Mouse (Mus musculus): ENCODE results near the gene Tsr3.
"Not testable (repeated sequence)": the region's sequence is repeated elsewhere in the genome, so short reads cannot be mapped to it uniquely, and the experiment has no call there.

The Tsr3 gene

DNA sequence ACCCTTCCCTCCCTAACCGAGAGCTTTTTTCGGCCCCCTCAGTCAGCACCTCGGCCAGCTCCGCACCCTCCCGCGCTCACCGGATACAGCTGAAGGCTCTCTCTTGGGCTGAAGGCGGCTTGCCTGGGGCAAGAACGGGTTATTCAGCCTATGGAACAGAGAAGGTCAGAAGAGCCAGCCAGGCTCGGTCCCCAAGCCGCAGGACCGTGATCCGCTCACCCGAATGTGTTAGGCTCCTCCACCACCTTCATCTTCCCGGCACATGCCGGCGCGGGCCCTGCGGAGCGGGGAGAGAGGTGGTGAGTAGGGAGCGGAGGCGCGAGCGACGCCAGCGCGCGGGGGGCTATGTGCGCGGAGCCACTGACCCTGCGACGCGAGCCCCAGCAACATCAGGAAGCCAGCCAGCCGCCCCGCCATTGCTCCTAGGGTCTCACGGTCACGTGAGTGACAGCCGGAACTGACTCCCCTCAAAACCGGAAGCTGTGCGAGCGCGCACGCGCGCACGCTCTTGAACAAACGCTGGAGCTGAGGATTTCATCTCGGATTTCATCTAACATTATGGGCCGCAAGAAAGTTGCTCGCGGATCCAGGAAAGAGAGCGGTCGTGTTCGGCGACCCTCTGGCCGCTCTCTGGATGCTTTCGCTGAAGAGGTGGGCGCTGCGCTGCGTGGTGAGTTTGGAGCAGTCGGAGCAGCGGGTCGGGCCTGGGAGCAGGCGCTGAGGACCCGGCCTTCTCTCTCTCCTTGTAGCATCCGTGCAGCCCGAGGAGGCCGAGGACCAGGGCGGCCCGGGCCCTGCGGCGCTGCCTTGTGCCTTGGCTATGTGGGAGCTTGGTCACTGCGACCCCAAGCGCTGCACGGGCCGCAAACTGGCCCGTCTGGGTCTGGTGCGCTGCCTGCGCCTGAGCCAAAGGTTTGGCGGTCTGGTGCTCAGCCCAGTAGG, at the start of gene Tsr3, which contains the start of gene Gnptg:
Tsr3 (plus strand) TSS at position 476 of the 942 bp plus-strand sequence.
Gnptg (minus strand) TSS at position 430 of the 942 bp plus-strand sequence.
- DNase-seq (ENCODE audit: low spot score) = peak; percentile 89

DNA sequence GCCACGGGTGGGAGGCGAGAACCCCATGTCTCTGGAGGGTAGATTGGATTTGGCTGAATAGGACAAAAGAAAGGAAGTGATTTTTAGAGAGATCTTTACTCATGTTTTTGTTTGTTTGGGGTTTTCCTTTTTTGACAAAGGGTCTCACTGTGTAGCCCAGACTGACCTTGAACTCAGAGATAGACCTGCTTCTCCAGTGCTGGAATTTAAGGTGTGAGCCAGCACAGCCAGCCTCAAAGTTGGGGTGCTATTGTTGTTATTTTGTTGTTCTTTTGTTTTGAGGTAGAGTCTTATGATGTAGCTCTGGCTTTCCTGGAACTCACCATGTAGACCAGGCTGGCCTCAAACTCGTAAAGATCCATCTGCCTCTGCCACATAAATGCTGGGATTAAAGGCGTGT, 37.6 kb upstream of the Tsr3 start:
- no peak for DNase-seq (ENCODE audit: low spot score)

DNA sequence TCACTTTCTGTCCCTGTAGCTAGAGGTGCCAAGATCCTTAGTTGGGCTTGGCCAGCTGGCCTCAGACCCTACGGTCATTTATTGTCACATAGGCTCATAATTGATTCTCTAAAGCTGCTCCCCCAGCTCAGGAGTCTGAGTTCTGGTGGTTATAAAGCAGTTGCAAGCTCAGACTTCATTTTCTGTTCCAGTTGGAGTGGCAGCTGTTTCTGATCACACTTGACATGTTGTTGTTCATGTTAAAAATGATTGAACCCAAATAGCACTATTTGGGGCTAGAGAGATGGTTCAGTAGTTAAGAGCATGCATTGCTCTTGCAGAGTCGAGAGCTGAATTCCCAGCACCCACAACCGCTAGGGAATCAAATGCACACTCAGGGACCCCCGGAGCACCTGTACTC, 30.0 kb upstream of the Tsr3 start:
- DNase-seq (ENCODE audit: low spot score) = no peak

DNA sequence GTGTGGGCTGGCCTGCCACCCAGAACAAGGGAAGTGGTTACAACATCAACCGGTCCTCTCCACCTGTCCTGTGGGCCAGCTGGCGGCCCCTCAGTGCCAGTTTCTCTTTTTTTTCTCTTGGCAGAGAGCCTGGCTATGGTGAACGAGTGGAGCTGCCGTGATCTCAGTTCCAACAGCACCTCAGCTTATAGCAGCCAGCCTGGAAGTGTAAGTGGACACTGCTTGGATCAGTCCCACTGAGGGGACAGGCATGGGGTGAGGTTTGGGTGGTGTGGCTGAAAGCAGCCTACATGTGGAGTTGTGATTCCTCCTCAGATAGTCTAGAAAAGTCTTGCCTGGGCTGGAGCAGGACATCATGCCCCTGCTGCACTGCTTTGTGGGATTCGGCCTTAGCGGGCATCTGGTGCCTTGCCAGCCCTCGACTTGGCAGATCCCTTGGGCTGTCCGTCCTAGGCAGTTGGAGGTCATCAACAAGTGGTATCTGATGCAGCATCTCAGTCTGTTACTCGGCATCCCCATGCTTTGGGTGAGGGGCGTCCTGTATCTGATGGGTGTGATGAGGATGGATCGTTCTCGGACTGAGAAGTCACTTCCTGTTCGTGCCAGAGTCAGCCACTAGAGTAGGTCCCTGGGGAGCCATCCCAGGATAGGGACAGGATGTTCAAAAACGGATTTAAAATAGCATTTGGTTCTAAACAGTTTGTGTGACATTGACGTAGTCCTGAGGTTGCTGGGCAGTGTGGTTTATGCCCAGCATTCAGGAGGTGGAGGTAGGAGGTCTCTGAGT, 29.1 kb upstream of the Tsr3 start:
- DNase-seq (ENCODE audit: low spot score) = no peak

DNA sequence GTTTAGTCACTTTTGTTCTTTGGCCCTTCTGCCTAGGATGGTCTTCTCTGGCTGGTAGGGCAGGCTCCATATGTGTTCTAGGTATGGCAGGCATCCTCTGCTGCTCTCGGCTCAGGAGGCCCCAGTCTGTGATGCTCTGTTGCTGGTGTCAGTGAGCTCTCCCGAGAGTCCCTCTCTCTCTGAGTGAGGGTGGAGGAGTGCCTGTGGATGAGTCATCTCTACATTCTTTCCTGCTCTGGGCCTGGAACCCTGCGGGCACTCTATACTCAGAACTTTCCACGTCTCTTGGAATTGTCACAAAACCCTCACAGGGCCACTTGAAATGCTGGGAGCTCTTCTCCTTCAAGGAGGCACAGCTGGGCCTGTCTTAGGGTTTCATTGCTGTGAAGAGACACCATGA, 28.3 kb upstream of the Tsr3 start:
- no peak for DNase-seq (ENCODE audit: low spot score)

DNA sequence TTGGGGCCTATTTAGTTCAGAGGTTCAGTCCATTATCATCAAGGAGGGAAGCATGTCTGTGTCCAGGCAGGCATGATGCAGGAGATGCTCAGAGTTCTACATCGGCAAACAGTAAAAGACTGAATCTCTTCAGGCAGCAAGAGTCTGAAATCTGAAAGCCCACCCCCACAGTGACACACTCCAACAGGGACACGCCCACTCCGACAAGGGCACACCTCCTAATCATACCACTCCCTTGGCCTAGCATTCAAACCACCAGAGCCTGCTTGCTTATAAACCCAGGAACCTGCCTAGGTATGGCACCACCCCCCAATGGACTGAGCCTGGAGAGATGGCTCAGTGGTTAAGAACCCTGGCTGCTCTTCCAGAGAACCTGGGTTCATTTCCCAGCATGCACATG, 24.5 kb upstream of the Tsr3 start:
- no peak for DNase-seq (ENCODE audit: low spot score)

DNA sequence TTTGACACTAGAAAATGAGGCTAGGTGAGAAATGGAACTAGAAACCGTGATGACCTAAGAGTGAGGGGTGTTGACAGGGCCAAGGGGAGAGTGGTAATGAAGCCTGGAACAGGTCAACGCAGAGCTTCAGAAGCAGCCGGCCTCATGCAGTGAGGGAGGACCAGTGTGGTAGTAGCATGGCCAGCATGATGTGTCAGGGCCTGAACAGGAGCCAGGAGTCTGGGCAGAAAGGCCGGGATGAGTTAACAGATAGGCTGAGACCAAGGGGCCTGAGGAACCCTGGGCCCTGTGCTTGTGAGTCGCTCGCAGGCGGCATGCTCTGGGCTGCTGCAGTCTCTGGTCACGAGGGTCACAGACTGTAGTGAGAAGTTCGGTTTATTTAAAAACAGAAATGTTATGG, 21.0 kb upstream of the Tsr3 start:
- DNase-seq (ENCODE audit: low spot score) = no peak

DNA sequence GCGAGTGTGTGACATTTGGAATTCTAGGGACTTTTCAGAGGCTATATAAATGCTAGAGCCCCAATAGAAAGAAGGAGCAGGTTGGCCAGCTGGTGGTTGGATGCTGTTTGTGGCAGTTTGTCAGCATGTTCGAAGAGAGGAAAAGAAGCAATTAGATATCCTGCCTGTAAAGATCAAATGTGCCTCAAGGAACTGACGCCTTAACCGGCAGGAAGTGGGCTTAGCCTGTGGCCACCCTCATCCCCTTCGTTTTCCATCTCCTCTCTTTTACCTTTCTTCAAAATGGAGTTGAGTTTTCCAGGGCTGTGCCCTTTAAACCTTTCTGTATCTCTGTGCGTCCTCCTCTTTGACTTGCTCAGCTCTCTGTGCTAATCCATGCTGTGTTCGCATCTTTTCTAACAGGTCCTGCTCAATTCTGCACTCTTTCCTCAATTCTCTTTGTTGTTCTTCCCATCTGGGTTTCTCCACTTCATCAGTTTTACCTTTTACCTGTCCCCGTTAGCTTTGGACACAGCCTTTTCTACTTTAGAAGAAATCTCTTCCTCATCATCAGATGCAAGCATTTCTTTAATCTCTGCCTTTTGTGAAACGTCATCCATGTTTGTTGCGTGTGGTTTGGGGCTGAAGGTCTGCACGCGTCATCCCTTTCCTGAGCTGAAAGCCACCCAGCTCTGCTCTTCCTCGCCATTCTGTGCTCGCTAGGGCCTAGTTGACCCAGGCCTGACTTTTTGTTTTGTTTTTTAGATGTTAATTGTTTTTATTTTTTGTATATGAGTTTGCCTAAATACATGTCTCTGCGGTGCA, 20.3 kb upstream of the Tsr3 start:
- no peak for DNase-seq (ENCODE audit: low spot score)

DNA sequence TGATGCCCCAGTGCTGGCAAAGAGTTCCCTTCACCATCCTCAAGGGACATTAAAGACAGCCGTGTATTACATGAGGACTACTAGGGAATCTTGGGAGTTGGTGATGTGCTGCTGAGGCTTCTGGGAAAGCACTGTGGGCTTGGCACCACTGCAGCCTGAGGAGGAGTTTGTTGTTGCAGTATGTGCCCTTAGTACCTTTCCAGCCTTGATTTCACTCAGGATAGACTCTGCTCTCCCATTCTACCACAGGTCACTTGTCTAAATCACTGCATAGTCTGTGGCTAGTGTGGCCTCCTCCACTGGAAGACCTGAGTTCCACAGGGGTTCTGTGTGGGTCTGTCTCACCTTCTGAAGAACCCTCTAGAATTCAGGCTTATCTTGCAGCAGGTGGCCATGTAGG, 19.2 kb upstream of the Tsr3 start:
- no peak for DNase-seq (ENCODE audit: low spot score)

DNA sequence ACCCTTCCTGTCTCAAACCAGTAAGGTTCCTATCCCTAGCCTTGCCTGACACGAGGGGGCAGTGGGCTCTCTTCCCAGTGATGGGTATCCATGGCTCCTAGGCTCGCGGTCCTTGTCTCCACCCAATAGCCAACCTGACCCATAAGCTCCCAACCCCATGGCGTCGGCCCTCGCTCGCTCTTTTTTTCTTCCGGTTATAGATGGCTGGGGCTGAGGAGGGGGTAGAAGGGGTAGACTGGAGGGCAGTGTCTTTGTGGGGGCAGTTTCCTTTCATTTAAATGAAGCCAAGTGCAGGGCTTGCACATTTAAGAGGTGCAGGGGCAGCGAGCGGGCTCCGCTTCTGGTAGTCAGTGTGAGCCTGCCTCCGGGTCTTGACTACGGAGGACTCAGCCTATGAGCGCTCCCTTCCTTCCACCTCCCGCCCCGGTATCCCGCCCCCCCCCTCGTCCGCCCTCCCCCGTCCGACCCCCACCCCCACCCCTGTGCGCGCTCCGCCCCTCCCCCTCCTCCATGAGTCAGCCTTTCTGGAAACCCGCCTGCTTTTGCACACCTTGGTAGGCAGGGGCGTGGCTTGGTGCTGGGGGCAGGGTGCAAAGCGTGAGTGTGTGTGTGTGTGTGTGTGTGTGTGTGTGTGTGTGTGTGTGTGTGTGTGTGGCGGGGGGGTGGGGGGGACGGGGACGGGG, 18.0 kb upstream of the Tsr3 start:
- peak; percentile 66 for DNase-seq (ENCODE audit: low spot score)

DNA sequence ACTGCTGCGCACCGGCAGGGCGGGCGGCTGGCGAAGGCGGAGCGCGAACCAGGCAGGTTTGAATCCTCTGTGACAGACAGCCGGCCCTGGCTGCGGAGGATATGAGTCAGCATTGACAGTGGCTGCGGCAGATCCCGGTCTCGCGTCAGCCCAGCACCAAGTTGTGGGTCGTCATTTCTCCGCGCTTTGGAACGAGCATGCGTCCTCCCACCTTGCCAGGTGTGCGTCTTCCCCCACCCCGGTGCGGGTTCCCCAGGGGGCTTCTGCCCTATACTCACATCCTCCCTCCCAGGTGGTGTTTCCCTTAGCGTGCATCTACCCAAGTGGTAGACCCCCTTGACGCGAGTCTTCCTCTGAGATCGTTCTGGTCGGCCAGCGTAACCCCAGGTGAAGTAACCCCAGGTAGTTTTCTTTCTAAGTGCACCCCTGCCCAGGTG, 17.4 kb upstream of the Tsr3 start:
- DNase-seq (ENCODE audit: low spot score) = not testable (repeated sequence)

DNA sequence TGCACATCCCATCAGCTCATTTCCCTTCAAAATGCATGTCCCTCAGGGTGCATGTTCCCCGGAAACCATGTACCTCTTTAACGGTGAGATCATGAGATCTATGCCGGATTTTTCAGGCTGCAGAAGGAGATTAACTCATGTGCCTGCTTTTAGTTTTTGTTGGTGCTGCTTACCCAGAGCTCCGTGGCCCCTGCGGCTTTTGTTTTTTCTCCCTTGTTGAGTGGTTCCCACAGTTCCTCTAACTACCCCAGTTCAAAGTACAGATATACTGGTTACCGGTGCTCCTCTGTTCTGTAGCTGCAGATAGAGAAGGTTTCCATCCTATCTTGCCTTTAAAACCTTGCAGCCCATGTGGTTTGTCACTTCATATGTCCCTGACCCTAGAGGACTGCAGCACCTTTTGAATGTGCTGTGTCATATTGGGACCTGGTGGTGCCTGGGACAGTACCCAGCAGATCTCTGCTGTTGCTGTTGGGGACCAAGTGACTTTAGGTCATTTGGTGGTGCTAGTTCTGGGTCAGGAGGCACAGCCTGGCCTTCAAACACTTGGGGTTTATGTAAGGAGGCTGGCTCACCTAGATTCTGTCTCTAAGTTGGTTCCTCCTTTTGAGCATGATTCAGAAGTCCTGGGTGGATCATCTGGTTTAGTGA, 16.9 kb upstream of the Tsr3 start:
- no peak for DNase-seq (ENCODE audit: low spot score)

DNA sequence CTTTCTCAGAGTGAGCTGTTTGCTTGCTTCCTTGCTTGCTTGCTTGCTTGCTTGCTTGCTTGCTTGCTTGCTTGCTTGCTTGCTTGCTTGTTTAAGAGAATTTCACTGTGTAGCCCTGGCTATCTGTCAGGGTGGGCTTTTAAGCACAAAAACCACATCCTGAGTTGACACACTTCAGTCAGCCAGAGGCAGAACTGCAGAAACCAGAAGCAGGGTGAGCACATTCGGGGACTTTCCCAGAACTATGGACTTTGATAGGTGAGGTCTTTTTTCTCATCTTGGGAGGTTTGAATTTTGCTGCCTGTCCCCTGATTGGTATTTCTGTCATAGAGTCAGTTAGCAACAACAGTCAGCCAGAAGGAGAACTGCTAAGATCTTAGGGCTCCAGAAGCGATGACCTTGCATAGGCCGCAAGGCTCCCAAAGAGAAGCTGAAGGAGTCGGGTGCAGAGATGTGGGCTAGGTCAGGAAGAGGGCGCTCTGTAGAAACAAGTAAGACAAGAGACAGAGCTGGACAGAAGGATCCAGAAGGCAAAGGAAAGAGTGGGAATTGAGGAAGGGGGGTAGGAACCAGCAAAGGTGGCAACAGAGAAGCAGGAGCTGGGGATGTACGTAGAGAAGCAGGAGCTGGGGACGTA, 15.3 kb upstream of the Tsr3 start:
- no peak for DNase-seq (ENCODE audit: low spot score)

DNA sequence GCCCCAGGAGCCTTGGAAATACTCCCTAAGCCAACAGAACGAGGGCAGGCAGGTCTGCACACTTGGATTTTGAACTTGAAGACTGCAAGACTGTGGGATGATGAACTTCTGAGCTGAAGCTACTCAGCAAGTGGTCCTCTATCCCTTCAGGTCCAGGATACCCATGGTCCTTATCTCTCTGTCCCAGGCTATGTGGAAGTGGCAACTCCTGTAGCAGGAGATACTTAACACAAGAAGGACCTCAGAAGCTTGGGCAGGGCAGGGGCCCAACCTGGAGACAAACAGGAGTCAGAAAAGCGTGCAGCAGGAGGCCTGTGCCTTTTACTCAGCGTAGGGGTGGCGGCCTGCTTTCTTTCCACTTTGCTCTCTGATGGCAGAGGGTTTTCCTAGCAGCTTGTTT, 14.3 kb upstream of the Tsr3 start:
- DNase-seq (ENCODE audit: low spot score) = no peak

DNA sequence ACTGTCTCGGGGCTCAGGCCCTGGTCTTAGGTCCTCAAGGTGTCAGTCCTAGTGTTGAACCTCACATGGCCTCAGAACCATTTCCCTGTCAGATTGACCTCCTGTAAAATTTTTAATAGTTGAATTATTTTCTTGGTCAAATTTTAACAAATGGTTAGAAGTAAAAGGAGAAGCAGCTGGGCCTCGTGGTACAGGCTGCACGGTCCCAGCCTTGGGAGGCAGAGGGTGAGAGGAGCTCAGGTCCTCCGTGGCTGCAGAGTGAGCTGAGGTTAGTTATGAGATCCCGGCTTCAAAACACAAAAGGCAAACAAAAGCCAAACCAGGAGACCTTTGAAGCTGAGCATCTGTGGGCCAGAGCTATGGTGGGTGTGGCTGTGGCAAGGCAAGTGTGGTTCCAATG, 12.0 kb upstream of the Tsr3 start:
- DNase-seq (ENCODE audit: low spot score) = no peak

DNA sequence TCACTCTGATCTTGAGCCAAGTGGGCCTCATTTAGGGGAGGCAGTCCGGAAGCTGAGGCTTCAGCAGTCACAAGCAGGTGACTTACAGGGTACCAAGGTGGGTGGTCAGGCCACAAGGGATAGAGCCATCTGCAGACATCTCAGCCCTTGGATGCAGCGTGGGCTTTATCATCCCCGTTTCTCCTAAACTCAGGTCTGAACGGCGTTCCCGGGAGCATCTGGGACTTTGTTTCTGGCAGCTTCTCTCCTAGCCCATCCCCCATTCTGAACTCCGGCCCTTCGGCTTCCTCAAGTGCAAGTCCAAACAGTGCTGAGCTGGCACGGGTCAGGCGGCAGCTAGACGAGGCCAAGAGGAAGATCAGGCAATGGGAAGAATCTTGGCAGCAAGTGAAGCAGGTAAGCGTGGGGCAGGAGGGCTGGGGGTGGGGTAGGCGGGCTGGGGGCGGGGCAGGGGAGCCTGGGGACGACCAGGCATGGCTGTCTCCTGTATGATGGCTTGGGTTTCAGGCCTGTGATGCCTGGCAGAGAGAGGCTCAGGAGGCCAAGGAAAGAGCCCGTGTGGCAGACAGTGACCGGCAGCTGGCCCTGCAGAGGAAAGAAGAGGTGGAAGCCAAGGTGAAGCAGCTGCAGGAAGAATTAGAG, 9.8 kb upstream of the Tsr3 start:
- DNase-seq (ENCODE audit: low spot score) = not testable (repeated sequence)

DNA sequence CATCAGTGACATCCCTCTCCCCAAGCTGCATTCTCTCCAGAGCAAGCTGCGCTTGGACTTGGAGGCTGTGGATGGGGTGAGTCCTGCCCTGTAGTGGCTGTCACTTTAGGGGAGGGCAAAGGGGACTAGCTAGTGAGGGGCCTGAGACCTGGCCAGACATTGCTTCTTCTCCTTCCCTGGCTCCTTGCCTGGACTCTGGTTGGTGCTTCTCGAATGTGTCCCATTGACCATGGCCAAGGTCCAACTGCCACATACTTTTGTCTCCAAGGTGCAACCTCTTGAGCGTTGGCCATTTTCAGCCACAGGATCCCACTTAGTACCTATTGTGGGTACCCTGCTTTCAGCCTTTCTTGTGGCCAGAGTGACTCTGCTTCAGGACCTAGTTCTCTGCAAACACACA, 9.3 kb upstream of the Tsr3 start:
- no peak for DNase-seq (ENCODE audit: low spot score)

DNA sequence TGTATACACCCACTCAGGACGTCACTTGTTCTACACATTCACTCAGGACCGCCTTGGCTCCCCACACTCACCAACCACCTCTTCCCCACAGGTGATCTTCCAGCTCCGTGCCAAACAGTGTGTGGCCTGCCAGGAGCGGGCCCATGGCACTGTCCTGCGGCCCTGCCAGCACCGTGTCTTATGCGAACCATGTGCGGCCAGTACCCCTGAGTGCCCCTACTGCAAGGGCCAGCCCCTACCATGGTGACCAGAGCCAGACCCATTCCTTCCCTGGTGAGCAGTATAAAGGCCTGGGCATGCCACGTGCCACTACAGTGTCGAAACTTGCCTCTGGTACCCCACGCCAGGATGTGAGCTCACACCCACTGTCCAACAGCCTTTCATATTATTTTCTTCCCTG, 8.3 kb upstream of the Tsr3 start:
- not testable (repeated sequence) for DNase-seq (ENCODE audit: low spot score)

DNA sequence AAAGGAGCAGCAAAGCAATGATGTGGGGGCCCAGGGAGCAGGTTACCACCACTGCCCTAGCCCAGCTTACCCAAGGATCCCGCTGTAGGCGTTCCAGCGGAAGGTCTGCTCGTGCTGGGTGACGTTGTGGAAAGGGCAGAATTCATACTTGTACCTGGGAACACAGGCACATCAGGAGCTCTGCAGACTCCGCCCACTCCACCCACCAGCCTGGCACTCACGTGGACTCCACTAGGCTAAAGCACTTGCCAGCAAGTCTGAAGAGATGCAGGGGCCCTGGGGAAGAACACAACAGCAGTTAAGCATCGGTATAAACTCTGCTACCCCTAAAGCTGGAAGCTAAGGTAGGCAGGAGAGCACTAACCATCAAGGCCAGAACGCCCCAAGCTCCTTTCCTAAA, 4.3 kb upstream of the Tsr3 start:
- no peak for DNase-seq (ENCODE audit: low spot score)

DNA sequence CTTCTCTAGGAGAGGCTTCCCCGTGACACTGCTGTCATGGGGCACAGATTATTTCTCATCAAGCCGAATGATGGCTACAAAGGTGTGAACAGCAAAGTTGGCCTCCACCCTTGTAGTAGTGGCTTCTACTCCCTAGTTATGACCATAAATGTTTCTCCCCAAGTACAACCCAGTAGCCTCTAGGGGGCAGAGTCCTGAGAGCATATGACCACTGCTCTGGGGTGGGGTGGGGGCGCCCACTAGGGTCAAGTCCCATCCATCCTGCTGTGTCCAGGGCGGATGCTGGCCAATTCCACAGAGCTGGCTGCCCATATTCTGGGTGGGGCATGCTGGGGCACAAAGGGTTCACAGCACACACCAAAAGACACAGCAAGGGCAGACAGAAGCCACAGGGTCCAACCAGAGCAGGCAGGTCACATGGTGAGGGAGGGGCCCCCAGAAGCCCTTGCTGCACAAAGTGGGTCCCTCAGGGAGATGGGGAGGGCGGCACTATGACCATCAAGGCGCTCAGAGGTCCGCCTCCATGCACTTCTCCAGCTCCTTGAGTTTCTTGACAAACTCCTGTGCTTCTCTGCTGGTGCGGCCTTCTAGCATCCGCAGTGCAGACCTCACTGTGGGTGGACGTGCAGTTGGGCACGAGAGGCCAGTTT, 3.3 kb downstream of the Tsr3 start:
- no peak for DNase-seq (ENCODE audit: low spot score)
